Mouse (Mus musculus): Measurements from ENCODE around the gene Akt1. TPM values are rescaled to one million over a fixed set of nuclear protein-coding genes. Genes with fewer than 3 reads are reported as not detected.

Gene Akt1
- polyA plus RNA-seq, 1 experiment from 2014 or later, result 99.4 TPM

GRCm38 (mm10) chr12:112631472-112631871, 43.2 kb downstream of the Akt1 start:
- no peak overlapping the region for H3K4me2 ChIP-seq (ENCODE audit: low read depth, low read length, severe bottlenecking)
- no peaks in the 10 kb centered on the region for H3K9me3 ChIP-seq (ENCODE audit: control insufficient read depth, low read length)
- WGBS, result 70% methylated on average over 1 of the region's 1 CpGs
- H3K4me3 ChIP-seq (ENCODE audit: low read depth, low read length), result no peak overlapping the region
- DNase-seq (ENCODE audit: low spot score) (no peak), ATAC-seq (replicated peaks; ENCODE audit: low FRiP score) (no peak)
- no peak overlapping the region for H3K9ac ChIP-seq (ENCODE audit: low read length)
- no peak overlapping the region for H3K27ac ChIP-seq (ENCODE audit: low read depth, low read length)
- no peaks in the 10 kb centered on the region for H3K27me3 ChIP-seq (ENCODE audit: control insufficient read depth, insufficient read depth, low read length)
- peaks cover 4% of the 10 kb centered on the region; the same call in 1 of the 2 replicates for H3K4me1 ChIP-seq (replicated peaks; ENCODE audit: control insufficient read depth, insufficient read depth, low read length)
- H3K36me3 ChIP-seq (ENCODE audit: control insufficient read depth, insufficient read depth, low read length), result no peaks in the 10 kb centered on the region

GRCm38 (mm10) chr12:112630796-112631195, 43.9 kb downstream of the Akt1 start:
- Histone ChIP-seq H3K4me3 (ENCODE audit: low read depth, low read length) (no peak overlapping the region), H3K4me2 (ENCODE audit: low read depth, low read length, severe bottlenecking) (no peak overlapping the region), H3K27ac (ENCODE audit: low read depth, low read length) (no peak overlapping the region), H3K4me1 (replicated peaks; ENCODE audit: control insufficient read depth, insufficient read depth, low read length) (peaks cover 4% of the 10 kb centered on the region; the same call in 1 of the 2 replicates), H3K9me3 (ENCODE audit: control insufficient read depth, low read length) (no peaks in the 10 kb centered on the region), H3K27me3 (ENCODE audit: control insufficient read depth, insufficient read depth, low read length) (no peaks in the 10 kb centered on the region), H3K36me3 (ENCODE audit: control insufficient read depth, insufficient read depth, low read length) (no peaks in the 10 kb centered on the region), H3K9ac (ENCODE audit: low read length) (no peak overlapping the region)
- 86% methylated on average over 5 of the region's 5 CpGs for WGBS
- ATAC-seq (replicated peaks; ENCODE audit: low FRiP score) (no peak), DNase-seq (ENCODE audit: low spot score) (no peak)

- no peak overlapping the region for H3K4me2 ChIP-seq (ENCODE audit: low read depth, low read length, severe bottlenecking)
- 90% methylated on average over 12 of the region's 12 CpGs for WGBS
- no peak overlapping the region for H3K4me3 ChIP-seq (ENCODE audit: low read depth, low read length)
- DNase-seq (ENCODE audit: low spot score) (no peak), ATAC-seq (replicated peaks; ENCODE audit: low FRiP score) (no peak)
- H3K9ac ChIP-seq (ENCODE audit: low read length), result no peak overlapping the region
- H3K36me3 ChIP-seq (ENCODE audit: control insufficient read depth, insufficient read depth, low read length), result no peaks in the 10 kb centered on the region
- no peak overlapping the region for H3K27ac ChIP-seq (ENCODE audit: low read depth, low read length)
- H3K27me3 ChIP-seq (ENCODE audit: control insufficient read depth, insufficient read depth, low read length), result no peaks in the 10 kb centered on the region
- H3K9me3 ChIP-seq (ENCODE audit: control insufficient read depth, low read length), result no peaks in the 10 kb centered on the region
- H3K4me1 ChIP-seq (replicated peaks; ENCODE audit: control insufficient read depth, insufficient read depth, low read length), result peaks cover 4% of the 10 kb centered on the region; the same call in 1 of the 2 replicates
These were observed 44.7 kb downstream of the Akt1 start for GRCm38 (mm10) chr12:112630029-112630428.

- Histone ChIP-seq H3K9ac (ENCODE audit: low read length) (peak overlapping the region; percentile 17; the same call in 1 of the 2 replicates), H3K4me3 (ENCODE audit: low read depth, low read length) (peak overlapping the region; percentile 6; the same call in 1 of the 2 replicates), H3K9me3 (ENCODE audit: control insufficient read depth, low read length) (no peaks in the 10 kb centered on the region), H3K4me1 (replicated peaks; ENCODE audit: control insufficient read depth, insufficient read depth, low read length) (peaks cover 4% of the 10 kb centered on the region; the same call in 1 of the 2 replicates), H3K4me2 (ENCODE audit: low read depth, low read length, severe bottlenecking) (peak overlapping the region; percentile 42), H3K36me3 (ENCODE audit: control insufficient read depth, insufficient read depth, low read length) (no peaks in the 10 kb centered on the region), H3K27me3 (ENCODE audit: control insufficient read depth, insufficient read depth, low read length) (no peaks in the 10 kb centered on the region), H3K27ac (ENCODE audit: low read depth, low read length) (no peak overlapping the region)
- WGBS, result 38% methylated on average over 19 of the region's 19 CpGs
- DNase-seq (ENCODE audit: low spot score), result peak; percentile 77
- ATAC-seq (replicated peaks; ENCODE audit: low FRiP score), result peak; percentile 81
These were observed 45.6 kb downstream of the Akt1 start for GRCm38 (mm10) chr12:112628928-112629721.

- Histone ChIP-seq H3K27ac (ENCODE audit: low read depth, low read length) (no peak overlapping the region), H3K4me3 (ENCODE audit: low read depth, low read length) (no peak overlapping the region), H3K9me3 (ENCODE audit: control insufficient read depth, low read length) (no peaks in the 10 kb centered on the region), H3K9ac (ENCODE audit: low read length) (no peak overlapping the region), H3K4me2 (ENCODE audit: low read depth, low read length, severe bottlenecking) (no peak overlapping the region), H3K27me3 (ENCODE audit: control insufficient read depth, insufficient read depth, low read length) (no peaks in the 10 kb centered on the region), H3K36me3 (ENCODE audit: control insufficient read depth, insufficient read depth, low read length) (no peaks in the 10 kb centered on the region), H3K4me1 (replicated peaks; ENCODE audit: control insufficient read depth, insufficient read depth, low read length) (peaks cover 4% of the 10 kb centered on the region; the same call in 1 of the 2 replicates)
- ATAC-seq (replicated peaks; ENCODE audit: low FRiP score), result no peak
- WGBS, result 95% methylated on average over 6 of the region's 6 CpGs
- DNase-seq (ENCODE audit: low spot score), result no peak
These were observed 46.5 kb downstream of the Akt1 start for GRCm38 (mm10) chr12:112628197-112628596.

- H3K4me2 ChIP-seq (ENCODE audit: low read depth, low read length, severe bottlenecking), result no peak overlapping the region
- no peak overlapping the region for H3K27ac ChIP-seq (ENCODE audit: low read depth, low read length)
- no peaks in the 10 kb centered on the region for H3K27me3 ChIP-seq (ENCODE audit: control insufficient read depth, insufficient read depth, low read length)
- H3K4me1 ChIP-seq (replicated peaks; ENCODE audit: control insufficient read depth, insufficient read depth, low read length), result peaks cover 4% of the 10 kb centered on the region; the same call in 1 of the 2 replicates
- H3K4me3 ChIP-seq (ENCODE audit: low read depth, low read length), result no peak overlapping the region
- no peaks in the 10 kb centered on the region for H3K9me3 ChIP-seq (ENCODE audit: control insufficient read depth, low read length)
- WGBS, result 64% methylated on average over 7 of the region's 7 CpGs
- no peaks in the 10 kb centered on the region for H3K36me3 ChIP-seq (ENCODE audit: control insufficient read depth, insufficient read depth, low read length)
- DNase-seq (ENCODE audit: low spot score) (no peak), ATAC-seq (replicated peaks; ENCODE audit: low FRiP score) (no peak)
- H3K9ac ChIP-seq (ENCODE audit: low read length), result no peak overlapping the region
These were observed 47.4 kb downstream of the Akt1 start for GRCm38 (mm10) chr12:112627097-112627881.

- DNase-seq (ENCODE audit: low spot score) (no peak), ATAC-seq (replicated peaks; ENCODE audit: low FRiP score) (no peak)
- Histone ChIP-seq H3K27ac (ENCODE audit: low read depth, low read length) (no peak overlapping the region), H3K4me3 (ENCODE audit: low read depth, low read length) (no peak overlapping the region), H3K4me2 (ENCODE audit: low read depth, low read length, severe bottlenecking) (no peak overlapping the region), H3K9ac (ENCODE audit: low read length) (no peak overlapping the region), H3K27me3 (ENCODE audit: control insufficient read depth, insufficient read depth, low read length) (no peaks in the 10 kb centered on the region; the same call in 1 of the 2 replicates), H3K4me1 (replicated peaks; ENCODE audit: control insufficient read depth, insufficient read depth, low read length) (peaks cover 4% of the 10 kb centered on the region; the same call in 1 of the 2 replicates), H3K36me3 (ENCODE audit: control insufficient read depth, insufficient read depth, low read length) (no peaks in the 10 kb centered on the region), H3K9me3 (ENCODE audit: control insufficient read depth, low read length) (no peaks in the 10 kb centered on the region)
- 88% methylated on average over 6 of the region's 6 CpGs for WGBS
These were observed 48.2 kb downstream of the Akt1 start for GRCm38 (mm10) chr12:112626455-112626854.

GRCm38 (mm10) chr12:112625700-112626099, 49.0 kb downstream of the Akt1 start:
- ATAC-seq (replicated peaks; ENCODE audit: low FRiP score) (no peak), DNase-seq (ENCODE audit: low spot score) (no peak)
- H3K4me3 ChIP-seq (ENCODE audit: low read depth, low read length), result no peak overlapping the region
- 88% methylated on average over 4 of the region's 4 CpGs for WGBS
- no peaks in the 10 kb centered on the region for H3K9me3 ChIP-seq (ENCODE audit: control insufficient read depth, low read length)
- H3K9ac ChIP-seq (ENCODE audit: low read length), result no peak overlapping the region
- H3K36me3 ChIP-seq (ENCODE audit: control insufficient read depth, insufficient read depth, low read length), result no peaks in the 10 kb centered on the region
- peaks cover 4% of the 10 kb centered on the region for H3K4me1 ChIP-seq (replicated peaks; ENCODE audit: control insufficient read depth, insufficient read depth, low read length)
- H3K27me3 ChIP-seq (ENCODE audit: control insufficient read depth, insufficient read depth, low read length), result peaks cover 7% of the 10 kb centered on the region; the same call in 1 of the 2 replicates
- H3K27ac ChIP-seq (ENCODE audit: low read depth, low read length), result no peak overlapping the region
- H3K4me2 ChIP-seq (ENCODE audit: low read depth, low read length, severe bottlenecking), result no peak overlapping the region

All from forebrain, embryonic 11.5 days (tissue).